Mouse (Mus musculus): ENCODE measurements around the gene Fus.

DNA sequence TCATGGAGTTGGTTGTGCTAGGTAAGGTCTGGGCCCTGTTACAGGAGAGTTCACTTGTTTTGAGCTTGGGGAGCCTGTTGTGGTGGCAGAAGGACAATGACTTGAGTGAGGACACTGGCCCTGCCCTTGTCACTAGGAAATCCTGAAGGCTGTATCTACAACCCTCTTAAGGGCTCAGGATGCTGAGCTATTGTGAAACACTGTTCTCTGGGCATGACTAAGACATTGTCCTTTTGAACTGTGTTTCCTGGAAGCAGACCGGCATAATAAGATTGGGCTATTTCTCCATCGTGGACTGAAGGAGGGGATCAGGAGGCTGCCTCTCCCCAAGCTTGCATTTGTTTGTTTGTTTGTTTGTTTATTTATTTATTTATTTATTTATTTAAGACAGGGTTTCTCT lies 51.9 kb downstream of the Fus start:
- no peak for TF ChIP-seq CTCF (IDR thresholded peaks at IDR 0.05; ENCODE audit: low read depth)
- TF ChIP-seq EP300 (IDR thresholded peaks at IDR 0.05; ENCODE audit: low read depth), result no peak

Data from liver, postnatal 0 days (tissue).